Mouse (Mus musculus) liver, embryonic 11.5 days (tissue): ENCODE measurements around the gene 9130213A22Rik. TPM values are rescaled to one million over a fixed set of nuclear protein-coding genes. Genes with fewer than 3 reads are reported as not detected.
A peak's percentile ranks its signal among the peaks of the same experiment; 100 is the strongest.

Source experiments
- ATAC-seq: fragments of 200-750 bp; cut with Nextera tagmentation; replicated peaks from 2 replicates; pipeline ENCODE4 v1.8.0; 2017; ENCODE audit warnings: moderate number of reproducible peaks, mild to moderate bottlenecking, moderate TSS enrichment, moderate library complexity; ENCODE audit not compliant: low FRiP score
- DNase-seq: peaks from one replicate; pipeline ENCODE4 v3.0.0-alpha.2; 2017; ENCODE audit warnings: low spot score
- H3K27ac ChIP-seq: fragments of 300-500 bp; sonication (generic); 2 replicates; pipeline ENCODE4 v1.5.1; 2014; ENCODE audit warnings: mild to moderate bottlenecking, low read depth, low read length, control low read depth
- H3K27me3 ChIP-seq: fragments of 300-500 bp; sonication (generic); replicated peaks from 2 replicates; pipeline ENCODE4 v1.6.1; 2014; ENCODE audit warnings: low read length, mixed read lengths; ENCODE audit not compliant: control insufficient read depth, insufficient read depth
- H3K36me3 ChIP-seq: fragments of 300-500 bp; sonication (generic); 2 replicates; pipeline ENCODE4 v1.6.1; 2014; ENCODE audit warnings: mild to moderate bottlenecking, low read length, moderate library complexity, mixed read lengths; ENCODE audit not compliant: control insufficient read depth, insufficient read depth
- H3K4me1 ChIP-seq: fragments of 300-500 bp; sonication (generic); replicated peaks from 2 replicates; pipeline ENCODE4 v1.6.1; 2014; ENCODE audit warnings: low read length, mixed read lengths; ENCODE audit not compliant: control insufficient read depth, insufficient read depth
- H3K4me2 ChIP-seq: fragments of 300-500 bp; sonication (generic); 2 replicates; pipeline ENCODE4 v1.6.1; 2014; ENCODE audit warnings: mild to moderate bottlenecking, control low read depth, moderate library complexity
- H3K4me3 ChIP-seq: fragments of 300-500 bp; sonication (generic); 2 replicates; pipeline ENCODE4 v1.5.1; 2014; ENCODE audit warnings: low read depth, low read length, control low read depth
- H3K9ac ChIP-seq: fragments of 300-500 bp; sonication (generic); 2 replicates; pipeline ENCODE4 v1.6.1; 2014; ENCODE audit warnings: low read depth, low read length, control low read depth
- H3K9me3 ChIP-seq: fragments of 300-500 bp; sonication (generic); 2 replicates; pipeline ENCODE4 v1.6.1; 2016; ENCODE audit warnings: low read length, inconsistent platforms, mixed read lengths; ENCODE audit not compliant: control insufficient read depth
- WGBS: fragments of 180-500 bp; shearing (Covaris S2); extraction: QIAGEN DNeasy Blood & Tissue Kit; methylation state at CpG from one replicate; pipeline ENCODE4 v1.1.7; 2014; 5-methylcytosine and 5-hydroxymethylcytosine counted together
- polyA plus RNA-seq: library from polyadenylated mRNA; unstranded; fragments of >200 nt; fragmentation: Nextera tagmentation; extraction: Ambion mirVana; gene quantifications from 2 replicates; pipeline ENCODE4 v1.2.1, GENCODE M21; 2014

Gene 9130213A22Rik
- polyA plus RNA-seq, 1 experiment from 2014 or later = 0.10 TPM

DNA sequence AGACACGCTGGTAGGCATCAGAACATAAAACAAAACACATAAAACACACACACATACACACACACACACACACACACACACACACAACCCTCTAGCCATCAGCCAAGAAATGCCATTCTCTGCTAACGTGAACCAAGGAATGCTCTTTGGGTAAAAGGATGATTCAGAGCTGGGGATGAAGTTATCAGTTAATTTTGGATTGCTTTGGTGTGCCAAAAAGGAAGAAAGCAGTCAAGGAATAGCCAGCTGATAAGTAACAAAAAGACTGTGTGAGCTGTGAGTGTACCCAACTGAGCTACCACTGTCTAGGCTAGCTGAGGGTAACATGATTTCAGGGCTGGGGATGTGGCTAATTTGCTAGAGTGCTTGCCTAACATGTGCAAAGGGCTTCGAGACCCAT lies 8.4 kb downstream of the 9130213A22Rik start:
- Histone ChIP-seq H3K9me3 (no peaks in the 10 kb centered on the region), H3K9ac (no peak overlapping the region), H3K4me1 (peaks cover 24% of the 10 kb centered on the region), H3K4me2 (no peak overlapping the region), H3K36me3 (peaks cover under 1% of the 10 kb centered on the region; the same call in 1 of the 2 replicates), H3K4me3 (no peak overlapping the region), H3K27ac (no peak overlapping the region), H3K27me3 (no peaks in the 10 kb centered on the region)
- no peak for DNase-seq
- 60% methylated on average over 3 of the region's 3 CpGs for WGBS
- ATAC-seq = no peak

DNA sequence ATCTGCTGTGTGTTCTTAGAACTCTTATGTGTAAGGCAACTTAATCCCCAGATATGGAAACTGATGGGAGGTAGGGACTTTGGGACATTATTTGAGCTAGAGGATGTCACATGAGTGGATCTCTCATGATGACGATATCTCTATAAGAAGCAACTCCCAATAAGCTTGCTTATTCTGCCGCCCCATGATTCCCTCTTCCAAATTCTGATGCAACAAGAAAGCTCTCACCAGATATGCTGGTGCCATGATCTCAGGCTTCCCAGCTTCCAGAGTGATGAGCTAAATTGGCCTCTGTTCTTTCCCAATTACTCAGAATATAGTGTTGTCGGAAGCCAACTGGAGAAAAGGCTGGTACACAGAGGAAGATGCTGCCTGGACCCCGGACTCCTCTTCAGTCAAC lies 10.5 kb downstream of the 9130213A22Rik start:
- peak overlapping the region; percentile 62; the same call in 1 of the 2 replicates for H3K9ac ChIP-seq
- no peaks in the 10 kb centered on the region for H3K27me3 ChIP-seq
- ATAC-seq (no peak), DNase-seq (no peak)
- H3K4me3 ChIP-seq = peak overlapping the region; percentile 61
- H3K4me1 ChIP-seq = peaks cover 14% of the 10 kb centered on the region
- WGBS = 61% methylated on average over 4 of the region's 4 CpGs
- peak overlapping the region; percentile 82 for H3K4me2 ChIP-seq
- H3K9me3 ChIP-seq = no peaks in the 10 kb centered on the region
- H3K36me3 ChIP-seq = peaks cover 14% of the 10 kb centered on the region
- no peak overlapping the region for H3K27ac ChIP-seq

DNA sequence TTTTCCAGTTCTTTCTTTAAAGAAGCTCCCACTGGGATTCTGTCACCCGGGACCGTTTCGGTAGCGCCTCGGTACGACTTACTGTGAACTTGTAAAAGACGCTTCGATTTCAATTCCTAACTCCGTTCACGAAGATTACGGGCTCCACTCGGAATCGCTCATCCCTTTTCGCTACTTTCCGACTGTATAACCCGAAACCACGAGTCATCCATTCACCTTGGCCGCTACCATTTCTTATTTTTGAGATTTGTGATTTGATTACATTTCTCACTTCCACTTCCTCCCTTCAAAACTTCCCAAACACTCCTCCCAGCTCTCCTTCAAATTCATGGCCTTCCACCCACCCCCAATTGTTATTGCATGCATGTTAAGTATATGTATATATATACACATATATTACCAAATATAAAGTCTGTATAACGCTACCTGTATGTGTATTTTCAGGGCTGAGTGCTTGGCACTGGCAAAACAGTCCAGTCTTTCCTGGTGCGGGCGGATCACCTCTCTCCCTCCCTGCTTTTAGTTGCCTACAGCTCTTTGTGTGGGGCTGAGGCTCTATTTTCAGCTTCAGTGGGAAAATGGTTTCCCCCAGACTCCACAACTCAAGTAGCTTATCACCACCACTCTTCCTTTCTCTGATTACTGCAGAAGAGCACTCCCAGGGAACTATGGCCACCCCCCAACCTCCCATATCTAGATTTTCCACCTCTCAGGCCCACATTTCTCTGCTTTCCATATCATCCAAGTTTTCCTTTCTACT lies 11.2 kb downstream of the 9130213A22Rik start:
- Histone ChIP-seq H3K36me3 (peaks cover 16% of the 10 kb centered on the region), H3K9ac (peak overlapping the region; percentile 62), H3K4me2 (peak overlapping the region; percentile 82), H3K27me3 (no peaks in the 10 kb centered on the region), H3K4me1 (peaks cover 14% of the 10 kb centered on the region), H3K4me3 (peak overlapping the region; percentile 61), H3K27ac (no peak overlapping the region), H3K9me3 (no peaks in the 10 kb centered on the region)
- ATAC-seq (no peak; the same call in 1 of the 2 replicates), DNase-seq (no peak)
- WGBS = 7% methylated on average over 21 of the region's 21 CpGs

DNA sequence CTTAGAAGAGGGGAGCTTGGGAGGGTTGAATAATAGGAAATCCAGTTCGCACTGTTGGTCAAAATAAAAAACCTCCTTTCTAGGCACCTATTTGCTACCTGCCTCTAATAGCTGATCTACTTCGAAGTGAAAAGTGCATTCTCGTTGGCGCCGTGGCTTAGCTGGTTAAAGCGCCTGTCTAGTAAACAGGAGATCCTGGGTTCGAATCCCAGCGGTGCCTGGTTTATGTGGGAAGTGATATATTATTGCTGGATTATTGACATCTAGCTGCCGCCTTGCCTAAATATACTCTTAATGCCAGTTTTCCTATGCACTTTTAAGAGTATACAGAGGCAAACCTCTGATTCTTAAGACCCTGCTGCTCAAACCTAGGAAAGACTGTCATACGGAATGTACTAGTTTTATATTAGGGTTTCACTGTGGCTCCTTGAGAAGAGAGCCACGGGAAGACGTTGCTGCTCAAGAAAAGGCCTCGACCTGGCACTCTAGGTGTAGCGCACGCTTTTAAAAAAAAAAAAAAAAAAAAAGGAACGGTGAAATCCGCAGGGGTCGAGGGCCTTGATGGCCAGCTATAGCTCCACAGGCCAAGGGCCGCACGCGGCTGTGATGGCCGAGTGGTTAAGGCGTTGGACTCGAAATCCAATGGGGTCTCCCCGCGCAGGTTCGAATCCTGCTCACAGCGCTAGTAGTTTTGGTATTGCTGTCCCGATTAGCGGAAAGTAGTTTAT lies 11.9 kb downstream of the 9130213A22Rik start:
- under 1% methylated on average over 30 of the region's 30 CpGs for WGBS
- no peaks in the 10 kb centered on the region for H3K27me3 ChIP-seq

DNA sequence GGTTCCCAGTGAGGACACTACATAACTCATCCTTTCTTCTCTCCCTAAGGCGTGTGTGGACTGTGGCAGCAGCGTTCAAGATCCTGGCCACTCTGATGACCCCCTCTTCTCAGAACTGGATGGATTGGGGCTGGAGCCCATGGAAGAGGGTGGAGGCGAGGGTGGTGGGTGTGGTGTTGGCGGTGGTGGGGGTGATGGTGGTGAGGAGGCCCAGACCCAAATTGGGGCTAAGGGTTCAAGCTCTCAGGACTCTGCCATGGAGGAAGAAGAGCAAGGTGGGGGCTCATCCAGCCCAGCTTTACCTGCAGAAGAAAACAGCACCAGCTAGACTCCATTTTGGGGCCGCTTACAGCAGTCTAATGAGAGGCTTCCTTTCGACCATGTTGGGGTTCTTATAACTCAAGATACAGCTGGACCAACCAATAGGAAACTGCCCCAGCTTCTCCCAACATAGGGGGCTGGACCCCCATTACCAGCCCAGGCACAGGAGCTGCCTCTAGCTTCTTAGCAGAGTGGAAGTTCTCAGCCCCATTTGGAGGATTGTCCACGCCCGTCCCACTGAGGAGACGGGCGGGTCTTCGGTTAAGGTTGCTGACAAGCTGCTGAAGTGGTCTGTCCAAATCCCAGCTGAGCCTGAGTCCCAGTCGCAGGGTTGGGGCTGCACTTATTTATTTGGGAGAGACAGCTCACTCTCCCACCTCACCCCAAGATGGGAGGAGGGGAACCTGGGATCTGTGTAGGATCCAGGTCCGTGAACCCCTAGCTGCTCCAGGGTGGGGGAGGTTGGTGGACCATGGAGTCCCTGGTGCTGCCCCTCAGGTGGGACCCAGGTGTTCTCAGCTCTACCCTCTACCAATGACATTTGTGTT lies 13.1 kb downstream of the 9130213A22Rik start:
- no peak for DNase-seq
- Histone ChIP-seq H3K4me2 (peak overlapping the region; percentile 82), H3K27me3 (no peaks in the 10 kb centered on the region), H3K4me3 (peak overlapping the region; percentile 61), H3K9me3 (no peaks in the 10 kb centered on the region), H3K9ac (no peak overlapping the region), H3K36me3 (peaks cover 26% of the 10 kb centered on the region), H3K4me1 (peaks cover 14% of the 10 kb centered on the region), H3K27ac (no peak overlapping the region)
- WGBS = 81% methylated on average over 13 of the region's 13 CpGs
- ATAC-seq = no peak

More for the DNA sequence above, 11.9 kb downstream of the 9130213A22Rik start:
- Histone ChIP-seq H3K9ac (peak overlapping the region; percentile 62), H3K9me3 (no peaks in the 10 kb centered on the region), H3K4me1 (peaks cover 14% of the 10 kb centered on the region), H3K4me3 (peak overlapping the region; percentile 61), H3K4me2 (peak overlapping the region; percentile 82), H3K27ac (peak overlapping the region; percentile 43), H3K36me3 (peaks cover 22% of the 10 kb centered on the region)
- peak; percentile 98 for DNase-seq
- peak; percentile 78 for ATAC-seq

DNA sequence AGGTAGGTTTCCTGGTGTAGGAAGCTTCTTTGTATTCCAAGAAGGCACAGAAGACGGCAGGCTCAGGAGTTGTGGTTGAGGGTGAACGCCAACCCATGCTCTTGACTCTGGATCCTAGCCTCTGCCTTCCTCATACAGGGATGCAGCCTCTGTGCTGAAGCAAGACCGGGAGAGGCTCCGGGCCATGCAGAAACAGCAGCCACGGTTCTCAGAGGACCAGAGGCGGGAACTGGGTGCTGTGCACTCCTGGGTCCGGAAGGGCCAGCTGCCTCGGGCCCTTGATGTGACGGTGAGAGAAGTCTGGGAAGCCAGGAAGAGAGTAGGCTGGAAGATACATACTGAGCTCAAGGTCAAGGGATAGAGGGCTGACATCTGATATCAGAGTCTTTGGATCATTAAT lies 14.2 kb downstream of the 9130213A22Rik start:
- Histone ChIP-seq H3K36me3 (peaks cover 30% of the 10 kb centered on the region), H3K4me1 (peaks cover 14% of the 10 kb centered on the region), H3K4me2 (no peak overlapping the region), H3K4me3 (no peak overlapping the region), H3K9ac (no peak overlapping the region), H3K27me3 (no peaks in the 10 kb centered on the region), H3K27ac (no peak overlapping the region), H3K9me3 (no peaks in the 10 kb centered on the region)
- 94% methylated on average over 9 of the region's 9 CpGs for WGBS
- ATAC-seq (no peak), DNase-seq (no peak)

DNA sequence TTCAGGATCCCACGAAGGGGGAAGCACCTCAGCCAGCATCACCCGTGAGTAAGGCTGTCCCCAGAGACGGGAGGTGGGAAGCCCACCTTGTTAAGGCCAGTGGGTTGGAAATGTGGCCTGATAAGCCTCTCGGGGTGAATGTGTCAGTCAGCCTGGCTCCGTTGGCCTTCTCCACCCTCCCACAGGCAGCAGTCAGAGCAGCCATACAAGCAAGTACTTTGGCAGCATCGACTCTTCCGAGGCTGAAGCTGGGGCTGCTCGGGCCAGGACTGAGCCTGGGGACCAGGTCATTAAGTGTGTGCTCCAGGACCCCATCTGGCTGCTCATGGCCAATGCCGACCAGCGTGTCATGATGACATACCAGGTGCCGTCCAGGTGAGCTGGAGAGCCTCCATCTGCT lies 14.7 kb downstream of the 9130213A22Rik start:
- H3K4me3 ChIP-seq = 0 out of 2 replicates have a peak overlapping the region, but pooled peaks have one; percentile 11
- 83% methylated on average over 11 of the region's 11 CpGs for WGBS
- H3K36me3 ChIP-seq = peaks cover 30% of the 10 kb centered on the region
- H3K9ac ChIP-seq = no peak overlapping the region
- H3K27me3 ChIP-seq = no peaks in the 10 kb centered on the region
- DNase-seq = no peak
- no peaks in the 10 kb centered on the region for H3K9me3 ChIP-seq
- no peak for ATAC-seq
- no peak overlapping the region for H3K4me2 ChIP-seq
- peaks cover 14% of the 10 kb centered on the region for H3K4me1 ChIP-seq
- H3K27ac ChIP-seq = no peak overlapping the region

DNA sequence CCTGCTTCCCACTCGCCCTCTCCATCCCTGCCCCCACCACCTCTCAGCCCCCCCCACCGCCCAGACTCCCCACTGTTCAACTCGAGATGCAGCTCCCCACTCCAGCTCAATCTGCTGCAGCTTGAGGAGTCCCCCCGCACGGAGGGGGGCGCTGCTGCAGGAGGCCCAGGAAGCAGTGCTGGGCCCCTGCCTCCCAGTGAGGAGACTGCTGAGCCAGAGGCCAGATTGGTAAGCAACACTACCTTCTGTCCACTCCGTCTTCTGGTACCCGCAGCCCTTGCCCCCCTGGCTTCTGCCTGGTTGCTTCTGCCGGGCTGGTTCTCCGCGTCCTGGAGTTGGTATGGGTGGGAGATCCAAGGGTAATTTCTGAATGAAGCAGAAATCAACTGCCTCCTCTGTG lies 15.5 kb downstream of the 9130213A22Rik start:
- ATAC-seq (no peak), DNase-seq (no peak)
- Histone ChIP-seq H3K9ac (no peak overlapping the region), H3K4me2 (no peak overlapping the region), H3K4me3 (0 out of 2 replicates have a peak overlapping the region, but pooled peaks have one; percentile 2), H3K27me3 (no peaks in the 10 kb centered on the region), H3K27ac (no peak overlapping the region), H3K36me3 (peaks cover 30% of the 10 kb centered on the region), H3K9me3 (no peaks in the 10 kb centered on the region), H3K4me1 (peaks cover 13% of the 10 kb centered on the region)
- 89% methylated on average over 11 of the region's 11 CpGs for WGBS
